ENCODE assay signal across 15 mouse cellular contexts in genomic region chr7:137302161-137302560, GRCm38 (mm10). TPM values are rescaled to one million over a fixed set of nuclear protein-coding genes. Genes with fewer than 3 reads are reported as not detected.
A peak's percentile ranks its signal among the peaks of the same experiment; 100 is the strongest.
DNase-seq lines count a peak whose midpoint lies in the region; ATAC-seq and TF ChIP-seq lines count a peak whose summit lies in the region.
"Had no signal": no experiment of that assay in that cellular context is flagged by ENCODE, and none has a peak within 500 bp of the region (broad histone marks: within the 10 kb centered on the region; RNA-seq: fewer than 3 reads in every experiment).

No protein-coding gene starts in this region.

- H3K4me3 ChIP-seq in embryonic facial prominence, embryonic 10.5 days, result 0 out of 2 replicates have a peak overlapping the region, but pooled peaks have one; percentile 9
- H3K4me3 ChIP-seq in embryonic facial prominence, embryonic 15.5 days (replicated peaks), result no peak overlapping the region
- H3K4me3 ChIP-seq in limb, embryonic 10.5 days, result 0 out of 2 replicates have a peak overlapping the region, but pooled peaks have one; percentile 33
- peak overlapping the region; percentile 36 for H3K4me3 ChIP-seq in midbrain, embryonic 14.5 days (replicated peaks; ENCODE audit: low read depth, low read length)
- H3K4me3 ChIP-seq in layer of hippocampus, adult 2 months, result no peak overlapping the region
- no peak overlapping the region for H3K4me3 ChIP-seq in forebrain, embryonic 10.5 days
- H3K4me3 ChIP-seq: megakaryocyte, embryonic 14.5 days had no signal

- no peak for ATAC-seq in embryonic facial prominence, embryonic 15.5 days (ENCODE audit: insufficient number of reproducible peaks, low FRiP score, low TSS enrichment, low read depth)
- ATAC-seq in midbrain, embryonic 14.5 days (ENCODE audit: low FRiP score, low TSS enrichment), result no peak
- ATAC-seq in erythroid progenitor cell, adult 5-6 weeks (replicated peaks; ENCODE audit: low FRiP score, poor library complexity, severe bottlenecking), result no peak

- peaks cover 100% of the 10 kb centered on the region for H3K4me1 ChIP-seq in embryonic facial prominence, embryonic 10.5 days
- peaks cover 68% of the 10 kb centered on the region for H3K4me1 ChIP-seq in embryonic facial prominence, embryonic 15.5 days
- H3K4me1 ChIP-seq in limb, embryonic 10.5 days, result peaks cover 93% of the 10 kb centered on the region
- H3K4me1 ChIP-seq in midbrain, embryonic 14.5 days (ENCODE audit: control insufficient read depth, insufficient read depth, low read length), result peaks cover 63% of the 10 kb centered on the region
- H3K4me1 ChIP-seq in forebrain, embryonic 10.5 days, result peaks cover 84% of the 10 kb centered on the region
- H3K4me1 ChIP-seq: megakaryocyte, embryonic 14.5 days had no signal

- no peak for TF ChIP-seq CTCF in layer of hippocampus, adult 2 months (conservative IDR thresholded peaks at IDR 0.05)

- 66% methylated on average over 5 of the region's 5 CpGs for WGBS in embryonic facial prominence, embryonic 10.5 days
- WGBS in embryonic facial prominence, embryonic 15.5 days, result 62% methylated on average over 5 of the region's 5 CpGs
- WGBS in limb, embryonic 10.5 days, result 81% methylated on average over 5 of the region's 5 CpGs
- WGBS in midbrain, embryonic 14.5 days, result 53% methylated on average over 5 of the region's 5 CpGs
- WGBS in forebrain, embryonic 10.5 days, result 79% methylated on average over 5 of the region's 5 CpGs

- no peak overlapping the region for H3K4me2 ChIP-seq in embryonic facial prominence, embryonic 15.5 days (replicated peaks)
- peak overlapping the region; percentile 59 for H3K4me2 ChIP-seq in midbrain, embryonic 14.5 days (ENCODE audit: low read length)

- no peaks in the 10 kb centered on the region for H3K9me3 ChIP-seq in embryonic facial prominence, embryonic 10.5 days
- no peaks in the 10 kb centered on the region for H3K9me3 ChIP-seq in embryonic facial prominence, embryonic 15.5 days (replicated peaks)
- H3K9me3 ChIP-seq in limb, embryonic 10.5 days (replicated peaks), result no peaks in the 10 kb centered on the region
- H3K9me3 ChIP-seq in midbrain, embryonic 14.5 days (ENCODE audit: control insufficient read depth, low read length), result no peaks in the 10 kb centered on the region
- H3K9me3 ChIP-seq in forebrain, embryonic 10.5 days, result no peaks in the 10 kb centered on the region
- H3K9me3 ChIP-seq: heart, embryonic 10.5 days; megakaryocyte, embryonic 14.5 days had no signal

- no peak overlapping the region for H3K27ac ChIP-seq in embryonic facial prominence, embryonic 10.5 days (replicated peaks)
- H3K27ac ChIP-seq in embryonic facial prominence, embryonic 15.5 days (replicated peaks), result peak overlapping the region; percentile 60; the same call in 1 of the 2 replicates
- peak overlapping the region; percentile 77; the same call in 1 of the 2 replicates for H3K27ac ChIP-seq in limb, embryonic 10.5 days
- H3K27ac ChIP-seq in midbrain, embryonic 14.5 days (replicated peaks; ENCODE audit: low read depth, low read length), result peak overlapping the region; percentile 89
- H3K27ac ChIP-seq in layer of hippocampus, adult 2 months, result no peak overlapping the region
- H3K27ac ChIP-seq in forebrain, embryonic 10.5 days, result no peak overlapping the region
- H3K27ac ChIP-seq: liver, embryonic 14.5 days had no signal

- peaks cover 63% of the 10 kb centered on the region for H3K27me3 ChIP-seq in embryonic facial prominence, embryonic 10.5 days (replicated peaks; ENCODE audit: low read depth, poor library complexity, severe bottlenecking)
- peaks cover 36% of the 10 kb centered on the region for H3K27me3 ChIP-seq in embryonic facial prominence, embryonic 15.5 days
- peaks cover 48% of the 10 kb centered on the region for H3K27me3 ChIP-seq in limb, embryonic 10.5 days (ENCODE audit: low read depth, poor library complexity, severe bottlenecking)
- H3K27me3 ChIP-seq in midbrain, embryonic 14.5 days (ENCODE audit: control insufficient read depth, insufficient read depth, low read length), result peaks cover 3% of the 10 kb centered on the region; the same call in 1 of the 2 replicates
- peaks cover 95% of the 10 kb centered on the region for H3K27me3 ChIP-seq in forebrain, embryonic 10.5 days (ENCODE audit: poor library complexity, severe bottlenecking)

- H3K36me3 ChIP-seq in embryonic facial prominence, embryonic 10.5 days (replicated peaks), result peaks cover 23% of the 10 kb centered on the region
- H3K36me3 ChIP-seq in embryonic facial prominence, embryonic 15.5 days, result no peaks in the 10 kb centered on the region
- peaks cover 3% of the 10 kb centered on the region; the same call in 1 of the 2 replicates for H3K36me3 ChIP-seq in limb, embryonic 10.5 days
- H3K36me3 ChIP-seq in midbrain, embryonic 14.5 days (ENCODE audit: control insufficient read depth, insufficient read depth, low read length), result peaks cover 13% of the 10 kb centered on the region
- no peaks in the 10 kb centered on the region for H3K36me3 ChIP-seq in forebrain, embryonic 10.5 days (replicated peaks)
- H3K36me3 ChIP-seq: heart, embryonic 10.5 days had no signal

- DNase-seq in embryonic facial prominence, embryonic 10.5 days (ENCODE audit: low spot score), result no peak
- DNase-seq in limb, embryonic 10.5 days (ENCODE audit: low spot score), result no peak
- no peak for DNase-seq in midbrain, embryonic 14.5 days
- no peak for DNase-seq in cerebellum, adult 8-10 months
- DNase-seq in layer of hippocampus, adult 2 months (ENCODE audit: low spot score in 2 of 2), result no peak
- DNase-seq in forebrain, embryonic 10.5 days (ENCODE audit: extremely low spot score, low spot score), result no peak
- DNase-seq: adrenal gland, postnatal 10 days; lung, postnatal 10 days; right cerebral cortex, adult 18-20 months; thymus, postnatal 25 days had no signal

- H3K9ac ChIP-seq in embryonic facial prominence, embryonic 15.5 days, result no peak overlapping the region
- H3K9ac ChIP-seq in midbrain, embryonic 14.5 days (replicated peaks; ENCODE audit: low read length), result peak overlapping the region; percentile 68
- H3K9ac ChIP-seq: liver, embryonic 14.5 days had no signal

RNA-seq across cellular contexts. Expression of gene Ebf3, which starts 12.1 kb away (rescaled TPM):
- 8.4 and 9.4 TPM in 2 replicates for polyA plus RNA-seq in embryonic facial prominence, embryonic 10.5 days (2016; fragmentation: Nextera tagmentation; extraction: Ambion mirVana)
- 6.4 and 6.7 TPM in 2 replicates for polyA plus RNA-seq in embryonic facial prominence, embryonic 15.5 days (2015; fragmentation: Nextera tagmentation; extraction: Ambion mirVana)
- polyA plus RNA-seq in limb, embryonic 10.5 days (2016; fragmentation: Nextera tagmentation; extraction: Ambion mirVana), result 3.1 and 6.3 TPM in 2 replicates
- polyA plus RNA-seq in midbrain, embryonic 14.5 days (2014; fragmentation: Nextera tagmentation; extraction: Ambion mirVana), result 34.0 and 43.4 TPM in 2 replicates
- 0.72 TPM in 1 of 2 replicates, not detected in the other for total RNA-seq in erythroid progenitor cell, adult 5-6 weeks (2015; ENCODE audit: low replicate concordance)
- total RNA-seq in erythroid progenitor cell, adult 5-6 weeks (2017; ENCODE audit: low replicate concordance), result 0.08 and 1.4 TPM in 2 replicates
- 1 to 10 TPM in 1 of 2 experiments, under 1 TPM in 1; 0.66 to 1.3 TPM for total RNA-seq in layer of hippocampus, adult 2 months (2021)
- polyA plus RNA-seq in forebrain, embryonic 10.5 days (2016; fragmentation: Nextera tagmentation; extraction: Ambion mirVana), result 1.3 TPM in 2 replicates

Comparison
In these comparisons a context has a peak if more than half of its experiments do, and no peak if none do; other contexts are left out.
1. H3K27ac ChIP-seq: peak in embryonic facial prominence, embryonic 15.5 days (single experiment), limb, embryonic 10.5 days (single experiment) and midbrain, embryonic 14.5 days (single experiment); none in embryonic facial prominence, embryonic 10.5 days (single experiment), layer of hippocampus, adult 2 months (single experiment) and forebrain, embryonic 10.5 days (single experiment).
2. H3K4me3 ChIP-seq: peak in embryonic facial prominence, embryonic 10.5 days (single experiment), limb, embryonic 10.5 days (single experiment) and midbrain, embryonic 14.5 days (single experiment); none in embryonic facial prominence, embryonic 15.5 days (single experiment), layer of hippocampus, adult 2 months (single experiment) and forebrain, embryonic 10.5 days (single experiment).